Mouse (Mus musculus) adrenal gland, postnatal 25 days (tissue): ENCODE measurements around the gene Slc39a11. TPM values are rescaled to one million over a fixed set of nuclear protein-coding genes. Genes with fewer than 3 reads are reported as not detected.

Experiments
- DNase-seq: peaks from one replicate; pipeline ENCODE4 v3.0.0; 2021; ENCODE audit warnings: mixed read lengths
- total RNA-seq: library from RNA; stranded (reverse); gene quantifications from 2 replicates; pipeline ENCODE4 v1.2.3, GENCODE M21; 2021

Gene Slc39a11
- total RNA-seq, 1 experiment from 2014 or later, result 26.3 TPM

DNA sequence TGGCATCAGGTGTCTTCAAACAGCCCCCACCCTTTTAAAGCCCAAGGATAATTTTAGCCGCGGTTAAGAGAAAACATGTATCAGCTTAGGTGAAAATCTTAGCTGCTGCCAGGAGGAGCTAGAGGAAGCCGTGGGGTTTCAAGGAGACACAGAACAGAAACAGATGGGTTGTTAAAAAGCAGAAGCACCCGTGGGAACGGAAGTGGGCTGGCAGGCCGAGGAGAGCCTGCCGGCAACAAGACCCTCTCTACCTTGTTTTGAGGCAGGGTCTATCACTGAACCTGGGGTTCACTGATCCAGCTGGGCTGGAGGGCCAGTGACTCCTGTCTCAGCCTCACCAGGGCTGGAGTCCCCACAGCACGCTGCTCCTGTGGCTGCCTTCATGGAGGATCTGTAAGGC, 310.1 kb downstream of the Slc39a11 start:
- no peak for DNase-seq

DNA sequence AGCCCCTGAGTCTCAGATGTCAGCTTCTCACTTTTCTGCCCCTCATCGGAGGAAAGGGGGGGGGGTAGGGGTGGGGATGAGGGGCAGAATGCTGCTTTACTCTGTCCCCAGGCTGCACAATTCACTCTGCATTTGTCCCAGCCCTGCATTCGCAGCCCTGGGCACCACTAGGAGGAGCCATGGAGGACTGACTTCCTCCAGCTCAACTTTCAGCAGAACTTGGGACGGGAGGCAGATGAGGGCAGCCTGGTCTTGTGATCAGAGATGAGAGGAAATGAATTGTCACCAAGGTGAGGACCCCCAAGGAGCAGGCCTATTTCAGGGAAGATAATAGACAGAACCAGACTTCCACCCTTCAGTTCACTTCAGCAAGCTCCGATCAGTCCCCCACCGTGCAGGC, 311.3 kb downstream of the Slc39a11 start:
- DNase-seq, result no peak

DNA sequence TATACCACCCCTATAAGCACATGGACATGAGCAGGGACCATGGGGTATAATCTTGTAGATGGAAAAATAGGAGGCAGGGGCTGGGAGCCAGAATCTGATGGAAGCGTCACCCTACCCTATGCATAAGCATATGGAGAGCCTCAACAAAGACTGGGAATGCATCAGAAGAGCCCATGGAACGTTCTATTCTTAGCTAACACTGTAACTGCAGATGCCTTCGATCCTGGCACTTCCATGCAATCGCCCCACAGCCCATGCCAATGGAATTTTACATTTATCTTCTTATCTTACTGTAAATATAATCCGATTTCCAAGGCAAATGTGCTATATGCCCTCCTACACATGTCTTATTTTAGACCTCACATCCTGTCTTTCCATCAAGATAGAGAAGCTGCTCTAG, 314.2 kb downstream of the Slc39a11 start:
- no peak for DNase-seq

DNA sequence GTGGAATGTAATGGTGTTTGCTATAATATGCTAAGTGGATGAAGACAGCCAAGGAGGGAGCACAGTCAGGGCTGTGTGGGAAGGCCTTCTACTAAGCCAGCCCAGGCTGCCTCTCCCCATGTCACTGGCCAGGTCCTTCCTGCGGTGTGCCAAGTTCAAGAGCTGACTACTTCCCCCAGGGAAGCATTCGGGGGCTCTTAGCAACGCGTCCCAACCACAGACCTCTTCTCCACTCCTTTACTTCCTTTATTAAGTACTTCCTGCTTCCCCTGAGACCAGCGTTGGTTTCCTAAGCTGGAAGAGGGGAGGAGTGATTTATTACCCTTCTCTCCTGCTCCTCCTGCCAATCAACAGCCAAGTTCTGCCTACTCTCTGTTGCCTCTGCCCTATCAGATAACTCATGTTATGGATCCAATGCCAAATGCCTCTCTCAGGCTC, 315.4 kb downstream of the Slc39a11 start:
- no peak for DNase-seq

DNA sequence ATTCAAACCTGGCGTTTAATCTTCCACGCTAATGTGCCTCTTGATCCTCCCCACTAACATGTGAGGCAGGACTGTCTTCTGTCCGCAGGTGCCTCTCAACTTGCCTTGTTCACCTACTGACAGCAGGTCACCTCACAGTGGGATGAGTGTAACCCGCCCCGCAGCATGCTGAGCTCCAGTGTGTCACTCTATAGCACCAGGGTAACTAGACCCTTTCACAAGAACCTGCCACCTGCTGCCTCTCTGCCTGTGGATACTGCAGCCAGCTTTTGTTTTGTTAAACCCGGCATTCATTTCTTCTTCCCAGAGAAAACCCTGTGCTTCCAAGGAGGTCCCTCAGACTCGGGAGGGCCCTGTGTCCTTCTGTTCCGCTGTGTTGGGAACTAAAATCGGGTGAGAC, 316.3 kb downstream of the Slc39a11 start:
- DNase-seq, result no peak

DNA sequence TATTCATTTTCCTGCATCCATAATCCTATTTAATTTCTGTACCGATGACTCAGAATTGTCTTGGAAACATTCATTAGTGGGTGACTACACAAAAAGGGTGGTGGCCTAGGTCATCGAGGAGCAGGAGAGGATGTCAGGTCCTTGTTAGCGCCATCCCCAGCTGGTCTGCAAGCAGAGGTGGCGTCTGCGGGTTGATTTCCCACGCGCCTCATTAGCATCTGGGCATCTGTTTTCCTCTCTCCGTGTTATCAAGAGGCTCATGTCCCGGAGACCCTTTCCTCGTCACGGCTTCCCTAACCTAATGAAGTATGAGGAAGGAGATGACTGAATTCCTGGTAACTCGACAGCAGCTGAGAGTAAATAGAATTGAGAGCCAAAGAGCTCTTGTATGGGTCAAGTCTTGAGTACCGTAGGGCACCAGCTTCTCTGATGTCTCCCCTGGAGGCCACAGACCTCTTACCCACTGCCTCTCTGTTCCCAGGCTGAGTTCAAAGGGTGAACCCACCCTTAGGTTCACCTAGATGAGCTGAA, 319.8 kb downstream of the Slc39a11 start:
- DNase-seq, result no peak

DNA sequence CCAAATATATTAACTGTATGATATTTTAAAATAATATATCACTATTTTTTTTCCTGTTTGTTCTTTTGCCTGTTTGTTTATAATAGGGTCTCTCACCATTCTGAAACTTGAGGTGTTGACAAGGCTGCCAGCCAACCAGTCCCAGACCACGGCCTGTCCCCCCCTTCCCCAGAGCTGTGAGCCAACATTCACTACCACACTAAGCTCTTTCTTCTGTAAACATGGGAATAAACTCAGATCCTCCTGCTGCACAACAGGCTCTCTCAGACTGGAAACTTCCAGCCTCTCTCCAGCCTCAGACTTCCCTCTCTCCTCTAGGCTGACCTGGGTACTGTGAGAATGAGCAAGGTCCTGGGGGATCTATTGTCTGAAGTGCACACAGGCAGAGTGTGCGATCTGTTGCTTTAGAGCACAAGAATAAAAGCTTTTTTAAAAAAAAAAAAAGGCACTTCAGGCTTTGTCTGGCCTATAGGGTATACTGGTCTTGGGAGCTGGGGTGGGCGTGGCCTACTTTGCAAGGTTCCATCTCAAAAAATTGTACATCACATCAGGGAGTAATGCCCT, 322.3 kb downstream of the Slc39a11 start:
- no peak for DNase-seq

DNA sequence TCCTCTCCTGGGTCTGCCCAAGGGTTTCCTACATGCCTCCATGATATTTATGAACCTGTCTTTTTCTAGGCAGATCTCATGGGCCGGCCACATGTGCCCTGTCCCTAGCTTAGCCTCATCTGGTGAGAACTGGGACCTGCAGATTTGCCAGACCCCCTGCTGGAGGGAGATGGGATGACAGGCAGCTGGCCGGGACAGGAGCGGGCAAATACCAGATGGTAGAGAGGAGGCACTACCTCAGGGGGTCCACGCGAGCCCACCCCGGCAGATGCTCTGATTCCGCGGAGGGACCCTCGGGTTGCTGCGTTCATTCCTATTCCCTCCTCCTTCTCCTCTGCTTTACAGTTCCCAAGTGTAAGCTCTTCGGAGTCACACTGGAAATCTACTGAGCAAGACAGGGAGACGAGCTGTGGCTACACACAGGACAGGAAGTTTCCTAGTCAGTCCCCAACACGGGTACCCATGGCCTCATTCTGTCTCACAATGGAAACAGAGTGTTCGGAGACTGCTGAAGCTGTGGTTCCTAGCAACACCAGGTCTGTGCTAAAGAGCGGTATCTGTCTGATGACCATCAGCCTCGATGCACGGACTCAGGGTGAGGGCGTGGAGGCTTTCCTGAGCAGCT, 323.4 kb downstream of the Slc39a11 start:
- peak; percentile 73 for DNase-seq

DNA sequence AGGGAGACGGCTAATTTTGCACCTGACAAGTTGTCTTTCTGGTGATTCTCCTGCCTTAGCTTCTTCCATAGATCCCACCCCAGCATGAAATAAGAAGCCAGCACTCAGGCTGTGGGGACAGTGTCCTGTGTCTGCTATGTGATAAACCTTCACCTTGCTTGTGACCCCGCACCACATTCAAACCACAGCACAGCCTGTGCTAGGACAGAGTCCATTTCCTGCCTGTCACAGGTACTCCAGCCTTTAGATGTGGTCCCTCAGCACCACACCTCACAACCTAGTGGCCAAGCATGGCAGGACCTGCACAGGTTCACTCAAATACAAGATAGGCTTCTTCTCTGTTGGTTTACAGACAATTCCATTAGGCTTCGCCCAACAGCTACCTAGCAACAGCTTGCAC, 328.3 kb downstream of the Slc39a11 start:
- DNase-seq, result no peak

DNA sequence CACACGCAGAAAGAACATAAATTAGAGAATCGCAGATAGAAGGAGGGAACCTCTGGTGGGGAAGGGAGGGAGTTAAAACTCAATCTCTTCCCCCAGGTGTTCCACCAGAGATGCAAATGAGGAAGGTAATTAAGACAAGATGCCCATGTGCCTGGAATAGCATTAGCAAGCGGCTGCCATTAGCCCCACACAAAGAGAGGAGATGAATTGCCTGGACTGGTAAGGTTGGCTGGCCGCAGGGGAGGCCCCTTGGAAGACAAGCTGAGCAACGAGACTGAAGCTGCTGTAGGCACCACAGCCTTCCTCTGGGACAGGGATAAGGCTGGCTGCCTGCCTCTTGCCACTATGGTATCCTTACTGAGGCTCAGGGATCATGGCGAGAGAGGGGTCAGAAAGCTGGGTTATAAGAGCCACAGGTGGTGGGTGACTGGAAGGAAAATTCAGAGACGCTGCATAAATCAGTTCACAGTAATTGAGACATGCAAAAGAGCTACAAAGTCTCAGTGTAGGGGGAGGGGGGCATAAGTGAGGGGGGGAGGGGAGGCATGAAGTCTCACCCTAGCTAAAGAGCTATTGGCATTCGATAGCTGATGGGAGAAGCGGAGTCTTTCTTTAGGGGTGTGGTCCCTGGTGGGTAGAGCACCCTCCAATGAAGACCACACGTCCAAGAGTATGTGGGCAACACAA, 340.5 kb downstream of the Slc39a11 start:
- no peak for DNase-seq

DNA sequence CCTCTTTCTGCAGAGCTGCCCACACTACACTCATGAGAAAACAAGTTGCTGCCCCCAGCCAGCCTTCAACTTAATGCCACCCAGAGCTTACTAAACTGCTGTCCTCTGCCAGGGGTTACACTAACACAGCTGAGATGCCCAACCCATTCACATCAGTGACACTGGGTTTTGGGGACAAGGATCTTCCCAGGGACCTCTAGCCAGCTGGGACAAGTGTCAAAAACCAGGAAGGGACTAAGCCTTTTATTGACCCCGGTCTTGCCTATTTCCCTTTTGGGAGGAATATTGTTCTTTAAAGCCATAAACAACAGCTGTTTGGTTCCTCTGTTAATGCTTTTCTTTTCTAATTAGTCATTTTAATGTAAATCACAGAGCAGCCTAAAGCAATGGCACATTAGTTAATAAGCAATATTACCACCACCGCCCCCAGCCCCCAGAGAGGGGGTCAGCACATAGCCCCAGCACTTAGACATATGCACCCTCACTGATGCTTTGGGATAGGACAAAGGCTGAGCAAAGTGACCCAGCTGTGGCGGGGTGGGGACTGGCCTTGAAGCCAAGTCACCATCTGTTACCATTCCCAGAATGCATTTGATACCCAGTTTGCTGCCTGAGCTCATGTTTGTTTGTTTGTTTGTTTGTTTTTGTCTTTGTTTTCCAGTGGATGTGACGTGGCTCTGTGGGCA, 341.5 kb downstream of the Slc39a11 start:
- no peak for DNase-seq

DNA sequence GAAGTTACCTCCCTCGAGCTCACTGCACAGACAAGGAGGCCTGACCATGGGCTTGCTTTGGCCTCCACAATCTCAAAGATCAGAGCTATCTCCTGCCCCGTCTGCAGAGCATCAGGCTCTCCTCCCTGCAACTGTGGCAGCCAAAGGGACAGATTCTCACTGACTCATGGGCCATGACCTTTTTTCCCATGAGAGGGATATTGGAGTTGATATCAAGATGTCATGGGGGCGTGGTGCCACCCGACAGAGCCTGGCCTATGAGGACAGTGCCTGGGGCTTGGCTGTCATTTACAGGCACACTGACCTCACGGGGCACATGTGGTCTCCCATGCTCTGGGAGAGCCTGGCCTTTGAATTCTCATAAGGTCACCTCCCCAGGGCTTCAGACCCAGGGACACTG, 346.7 kb downstream of the Slc39a11 start:
- DNase-seq, result peak; percentile 59

DNA sequence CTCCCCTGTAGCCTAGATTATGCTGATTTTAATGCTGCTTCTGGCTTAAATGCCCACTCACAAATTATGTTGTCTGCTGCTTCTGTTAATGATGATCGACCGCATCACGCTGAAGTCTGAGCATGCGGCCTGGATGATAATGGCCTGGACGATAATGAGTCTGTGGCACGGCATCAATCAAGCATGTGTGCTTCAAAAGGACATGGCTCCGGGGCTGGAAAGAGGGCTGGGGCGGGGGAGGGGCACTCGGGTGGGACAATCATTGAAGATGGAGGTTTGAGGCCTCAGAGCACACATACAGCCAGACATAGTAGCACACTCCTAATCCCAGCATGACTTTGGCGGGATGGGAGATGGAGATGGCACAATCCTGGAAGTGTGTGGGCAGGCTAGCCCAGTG, 350.4 kb downstream of the Slc39a11 start:
- no peak for DNase-seq

DNA sequence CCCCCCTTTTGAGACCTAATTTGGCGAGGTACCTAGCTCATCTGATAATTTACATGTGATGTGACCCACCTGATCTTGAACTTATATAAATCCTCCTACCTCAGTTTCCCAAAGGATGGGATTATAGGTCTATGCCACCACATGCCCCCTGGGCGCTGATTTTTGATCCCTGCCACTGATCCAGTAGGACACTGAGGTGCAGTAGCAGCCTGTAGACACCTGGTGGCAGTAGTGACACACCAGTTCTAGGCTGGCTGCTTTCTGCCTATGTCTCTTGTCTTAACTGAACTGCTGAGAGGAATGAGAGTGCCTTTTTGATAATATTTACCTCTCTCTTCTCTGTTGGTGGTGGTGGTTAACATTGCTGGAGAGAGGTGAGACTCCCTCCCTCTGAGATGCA, 352.1 kb downstream of the Slc39a11 start:
- peak; percentile 71 for DNase-seq

DNA sequence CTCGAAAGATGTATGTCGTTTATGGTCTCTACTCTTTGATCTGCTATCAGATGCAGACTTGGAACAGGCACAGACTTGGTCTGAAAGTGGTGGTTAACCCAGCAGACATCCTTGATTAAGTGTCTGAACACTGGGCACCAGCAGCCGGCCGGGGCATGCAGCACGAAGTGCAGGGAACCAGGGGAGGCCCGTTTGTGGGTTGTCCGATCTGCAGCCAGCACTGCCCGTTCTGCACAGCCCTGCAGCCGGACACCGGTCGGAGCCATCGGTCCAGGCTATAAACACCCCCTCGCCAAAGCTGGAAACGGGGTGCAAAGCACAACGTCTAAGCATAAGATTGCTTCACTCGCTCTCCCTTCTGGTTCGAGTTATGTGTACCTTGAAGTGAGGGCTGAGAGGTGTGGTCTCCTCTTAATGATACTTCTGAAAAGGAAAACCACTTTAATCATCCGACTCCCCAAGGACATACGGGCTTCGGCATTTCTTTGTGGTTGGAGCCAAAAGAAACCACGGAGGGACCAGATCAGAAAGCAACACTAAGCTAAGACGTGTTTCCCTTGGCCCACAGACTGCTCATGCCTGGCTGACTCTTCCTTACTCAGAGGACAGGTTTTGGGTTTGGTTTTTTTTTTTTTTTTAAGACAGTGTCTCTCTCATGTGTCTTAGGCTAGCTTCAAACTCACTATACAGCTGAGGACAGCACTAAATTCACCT, 352.8 kb downstream of the Slc39a11 start:
- peak; percentile 26 for DNase-seq

DNA sequence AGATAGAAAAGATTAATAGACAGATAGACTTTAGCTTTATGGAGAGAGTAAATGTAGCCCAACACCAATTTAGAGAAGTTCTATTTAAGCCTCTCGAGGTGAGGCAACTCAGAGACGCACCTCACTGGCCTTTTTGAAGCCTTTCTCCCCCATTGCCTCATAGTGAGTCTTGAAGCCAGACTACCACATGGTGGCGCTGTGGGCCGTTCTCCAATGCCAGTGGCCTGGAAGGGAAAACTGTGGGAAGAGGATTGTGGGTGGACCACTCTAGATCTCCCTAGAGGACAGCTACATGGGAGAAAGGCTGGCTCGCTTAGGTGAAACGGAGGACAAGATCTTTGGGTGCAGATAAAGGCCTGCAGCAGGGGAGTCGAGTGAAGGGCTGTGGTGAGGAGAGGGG, 353.7 kb downstream of the Slc39a11 start:
- peak; percentile 87 for DNase-seq

DNA sequence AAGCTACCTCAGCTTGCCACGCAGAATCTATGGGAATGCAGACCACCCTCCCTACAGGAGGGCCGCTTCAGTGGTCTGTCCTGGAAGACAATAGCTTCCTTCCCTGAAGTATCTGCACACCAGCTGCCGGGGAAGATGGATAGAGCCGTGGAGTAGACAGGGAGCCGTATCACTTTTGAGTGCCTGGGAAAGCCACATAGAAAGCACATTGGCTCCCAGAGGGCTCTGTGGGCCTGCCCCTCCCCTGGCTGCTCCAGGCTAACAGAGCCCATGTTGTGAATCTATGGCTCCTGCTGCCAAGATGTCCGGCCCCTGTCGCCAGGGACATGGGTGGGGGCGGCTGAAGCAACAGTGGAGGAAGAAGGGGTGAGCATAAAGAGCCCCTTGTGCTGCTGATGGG, 355.4 kb downstream of the Slc39a11 start:
- DNase-seq, result no peak

DNA sequence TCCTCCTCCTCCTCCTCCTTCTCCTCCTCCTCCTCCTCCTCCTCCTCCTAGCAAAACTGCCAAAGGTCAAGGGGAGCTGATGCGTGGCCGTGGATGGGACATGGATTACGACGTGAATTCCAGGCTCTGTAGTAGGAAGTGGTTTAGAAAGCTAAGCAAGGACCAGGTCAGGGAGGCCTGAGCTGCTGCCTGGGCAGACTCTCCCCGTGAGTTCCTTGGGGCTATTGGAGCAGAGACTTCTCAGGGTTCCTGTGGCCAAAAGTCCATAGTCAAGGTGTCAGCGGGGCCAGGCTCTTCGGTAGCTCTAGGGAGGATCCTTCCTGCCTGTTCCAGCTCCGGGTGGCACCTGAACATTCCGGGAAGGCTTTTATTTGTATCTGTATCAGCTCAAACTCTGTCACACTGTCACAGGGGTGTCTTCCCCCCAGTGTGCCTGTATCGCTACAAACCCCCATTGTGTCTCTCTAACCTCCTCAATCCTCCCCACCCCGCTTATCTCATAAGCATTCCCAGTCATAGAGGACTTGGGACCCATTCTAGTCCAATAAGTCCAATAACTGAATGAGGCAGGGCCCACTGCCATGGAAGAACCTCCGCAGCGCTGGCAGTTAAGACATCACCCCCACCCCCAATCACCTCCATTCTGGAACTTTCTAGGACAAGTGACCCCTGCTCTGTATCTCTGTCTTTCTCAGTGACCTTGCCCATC, 356.8 kb downstream of the Slc39a11 start:
- no peak for DNase-seq

DNA sequence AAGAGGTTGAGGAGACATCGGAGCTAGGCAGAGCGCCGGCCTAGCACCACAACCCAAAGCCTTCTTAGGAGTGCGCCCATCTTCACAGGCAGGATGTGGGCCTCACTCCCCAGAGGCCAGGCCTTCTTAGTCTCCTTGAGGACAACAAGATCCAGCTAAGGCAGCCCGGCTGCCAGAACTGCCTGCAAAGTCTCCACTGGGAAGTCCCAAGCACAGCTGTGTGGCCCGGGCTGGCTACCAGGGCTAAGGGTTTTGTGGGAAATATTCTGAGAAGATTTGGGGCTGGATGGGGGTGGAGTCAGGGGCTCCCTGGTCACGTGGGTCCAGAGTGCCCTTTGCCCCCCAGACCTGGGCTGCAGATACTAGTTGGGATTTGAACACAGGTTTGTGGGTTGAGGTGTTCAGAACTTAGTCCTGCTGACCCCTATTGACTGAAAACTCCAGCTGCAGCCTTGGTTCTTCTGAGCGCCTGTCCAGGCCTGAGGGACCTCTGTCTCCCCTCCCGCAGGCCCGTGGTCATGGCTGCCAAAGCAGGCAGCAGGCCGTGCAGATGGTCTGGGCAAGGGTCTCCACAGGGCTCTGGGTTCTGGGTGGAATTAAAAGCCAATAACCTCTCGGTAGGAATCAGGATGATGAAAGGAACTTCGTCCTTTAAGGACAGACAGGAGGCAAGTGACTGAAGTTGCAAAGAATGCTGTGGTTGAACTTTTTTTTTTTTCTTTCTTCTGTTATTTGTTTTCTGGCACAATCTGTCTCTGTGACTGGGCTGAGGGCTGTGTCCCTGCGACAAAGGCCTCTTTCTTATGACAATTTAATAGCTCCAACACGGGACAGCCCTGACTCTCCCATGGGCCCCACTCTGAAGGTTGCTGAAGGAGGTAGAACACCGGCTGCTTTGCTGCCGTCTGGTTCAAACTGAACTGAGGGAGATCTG, 357.8 kb downstream of the Slc39a11 start:
- no peak for DNase-seq

DNA sequence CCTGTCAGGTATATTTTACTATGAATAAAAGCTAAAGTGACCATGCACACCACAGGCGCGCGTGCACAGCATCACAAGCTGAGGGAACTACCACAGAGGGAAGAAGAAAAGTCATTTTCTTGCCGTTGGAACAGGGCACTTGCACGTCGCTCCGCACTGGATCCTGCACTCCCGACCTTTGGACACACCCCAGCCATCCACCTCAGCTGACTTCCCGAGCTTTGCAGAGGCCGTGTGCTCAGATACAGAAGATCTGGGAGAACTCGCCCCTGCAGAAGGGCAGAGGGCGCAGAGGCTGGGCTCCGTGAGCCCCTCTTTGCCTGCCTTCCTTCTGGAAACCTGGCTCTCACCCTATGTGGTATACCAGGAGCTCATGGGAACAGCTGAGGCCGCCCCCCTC, 359.0 kb downstream of the Slc39a11 start:
- no peak for DNase-seq
